Mouse (Mus musculus): ENCODE measurements at regions not wholly inside any gene's neighbourhood (a gene's known extent, or its start where the extent isn't known, plus 50 kb on each side); places are given as distances from the start of the nearest gene placed in this dataset.
A peak's percentile ranks its signal among the peaks of the same experiment; 100 is the strongest.

DNA sequence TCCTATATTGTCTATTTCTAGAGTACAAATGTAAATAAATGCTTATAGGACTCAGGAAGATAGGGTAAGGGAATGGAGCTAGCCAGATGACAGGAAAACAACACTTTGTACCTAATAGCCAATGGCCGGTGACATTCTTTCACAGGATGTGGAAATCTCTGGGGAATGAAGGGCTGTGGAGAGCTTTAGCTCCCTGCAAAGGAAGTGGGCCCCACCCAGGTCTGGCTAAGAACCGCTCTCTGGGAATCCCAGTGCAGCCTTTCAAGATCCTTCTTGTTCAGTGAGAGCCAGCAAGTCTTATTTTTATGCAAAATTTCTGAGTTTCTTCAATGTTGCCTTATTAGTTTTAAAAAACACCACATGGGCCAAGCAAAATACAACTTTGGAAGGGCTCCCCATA lies 54.7 kb upstream of the Pappa2 start:
- DNase-seq (ENCODE audit: low read depth, low spot score), result no peak

- no peak for DNase-seq (ENCODE audit: low read depth, low spot score)
These were observed 56.1 kb upstream of the Pappa2 start for GRCm38 (mm10) chr1:159036371-159036770.

DNA sequence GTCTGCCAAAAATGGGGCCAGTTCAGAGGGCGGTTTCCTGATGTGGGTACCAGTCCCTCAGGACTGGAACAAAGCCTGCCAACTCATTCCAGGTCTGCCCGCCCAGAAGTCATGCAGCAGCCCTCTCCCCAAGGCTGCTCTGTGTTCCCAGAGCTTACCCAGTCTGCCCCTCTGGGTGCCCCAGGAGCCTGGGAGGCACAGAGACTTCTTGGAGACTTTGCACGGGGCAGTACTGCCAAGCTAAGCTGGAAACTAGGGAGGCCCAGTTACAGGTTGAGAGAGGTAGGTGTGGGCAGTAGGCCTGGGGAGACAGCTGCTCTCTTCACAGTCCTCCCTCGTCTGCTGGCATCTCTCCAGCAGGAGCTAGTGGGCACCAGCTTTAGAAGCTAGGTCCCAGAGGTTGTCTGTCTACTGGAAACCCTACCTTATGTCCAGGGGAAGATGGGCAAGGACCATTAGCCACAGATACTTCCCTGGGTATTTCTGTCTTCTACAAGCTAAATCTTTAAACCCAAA lies 65.6 kb upstream of the Pappa2 start:
- no peak for DNase-seq (ENCODE audit: low read depth, low spot score)

GRCm38 (mm10) chr1:159065024-159065423 lies 84.7 kb upstream of the Pappa2 start:
- no peak for DNase-seq (ENCODE audit: low read depth, low spot score)

- DNase-seq (ENCODE audit: low read depth, low spot score), result no peak
These were observed 118.9 kb upstream of the Pappa2 start for GRCm38 (mm10) chr1:159099205-159099604.

GRCm38 (mm10) chr1:159122201-159122600 lies 109.9 kb upstream of the Cop1 start:
- DNase-seq (ENCODE audit: low read depth, low spot score), result no peak

DNA sequence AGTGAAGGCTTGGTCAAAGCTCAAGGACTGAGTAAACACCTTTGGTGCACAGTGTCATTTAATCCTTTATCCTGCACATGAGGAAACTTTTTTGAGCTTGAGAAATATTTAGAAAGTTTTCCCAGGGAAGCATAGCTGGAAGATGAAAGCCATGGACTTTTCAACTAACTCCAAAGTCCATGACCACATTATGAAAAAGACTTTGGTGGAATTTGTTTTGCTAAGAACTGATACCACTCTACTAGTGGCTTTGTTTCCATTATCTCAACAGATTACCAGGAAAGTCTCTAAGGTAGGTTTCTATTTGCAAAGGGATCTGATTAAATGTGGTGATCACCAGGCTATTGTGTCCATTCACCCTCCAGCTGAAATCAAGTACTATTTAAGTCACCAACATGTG lies 107.2 kb upstream of the Cop1 start:
- DNase-seq (ENCODE audit: low read depth, low spot score), result no peak

- DNase-seq (ENCODE audit: low read depth, low spot score), result peak; percentile 62
These were observed 96.8 kb upstream of the Cop1 start for GRCm38 (mm10) chr1:159135301-159135700.

- DNase-seq (ENCODE audit: low read depth, low spot score), result no peak
These were observed 84.2 kb upstream of the Cop1 start for GRCm38 (mm10) chr1:159147788-159148497.

DNA sequence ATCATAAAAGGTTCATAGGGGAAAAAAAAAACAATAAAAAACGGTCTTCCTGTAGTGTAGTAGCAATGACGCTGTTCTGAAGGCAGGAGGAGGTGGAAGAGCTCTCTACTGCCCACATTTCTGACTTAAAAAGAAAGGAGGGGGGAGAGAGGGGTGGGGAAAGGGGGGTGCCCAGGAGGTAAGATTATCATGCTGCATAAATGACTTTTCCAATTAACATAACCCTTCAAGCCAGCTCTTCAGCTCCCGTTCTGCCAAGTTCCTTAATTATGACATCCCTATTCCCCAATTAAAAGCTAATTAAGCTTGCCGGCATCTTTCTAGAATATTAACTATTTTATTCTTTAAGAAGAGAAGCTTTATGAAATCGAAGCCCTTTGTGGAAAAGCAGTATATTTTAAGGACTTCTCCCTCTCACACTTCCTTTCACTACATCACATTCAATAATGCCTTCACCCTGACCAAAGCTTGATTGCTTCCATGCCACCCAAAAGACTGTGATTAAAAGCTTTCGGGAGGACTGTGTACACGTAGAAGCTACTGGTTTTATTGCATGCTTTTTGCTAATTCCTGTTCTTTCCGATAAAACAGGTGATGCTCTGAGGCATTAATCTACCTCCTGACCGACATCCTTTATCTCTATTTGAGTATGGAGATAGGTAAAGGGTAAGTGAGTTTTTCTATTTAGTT lies 83.5 kb upstream of the Cop1 start:
- no peak for DNase-seq (ENCODE audit: low read depth, low spot score)

- DNase-seq (ENCODE audit: low read depth, low spot score), result no peak
These were observed 82.9 kb upstream of the Cop1 start for GRCm38 (mm10) chr1:159149207-159149606.

DNA sequence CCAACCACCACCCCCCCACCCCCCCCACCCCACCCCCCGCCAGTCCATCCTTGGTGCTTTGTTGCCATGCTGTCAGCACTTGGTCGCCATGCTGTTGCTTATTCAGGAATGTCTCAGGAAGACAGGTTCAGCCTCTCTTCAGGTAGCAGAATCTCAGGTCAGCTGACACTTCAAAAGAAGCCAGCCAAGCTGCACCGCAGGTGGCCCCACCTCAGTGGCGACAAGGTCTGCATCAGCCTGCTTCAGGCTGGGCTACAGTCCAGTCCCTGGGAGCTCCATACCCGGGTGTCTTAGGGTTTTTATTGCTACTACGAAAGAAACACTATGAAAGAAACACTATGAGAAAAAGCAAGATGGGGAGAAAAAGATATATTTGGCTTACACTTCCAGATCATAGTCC lies 82.4 kb upstream of the Cop1 start:
- no peak for DNase-seq (ENCODE audit: low read depth, low spot score)

DNA sequence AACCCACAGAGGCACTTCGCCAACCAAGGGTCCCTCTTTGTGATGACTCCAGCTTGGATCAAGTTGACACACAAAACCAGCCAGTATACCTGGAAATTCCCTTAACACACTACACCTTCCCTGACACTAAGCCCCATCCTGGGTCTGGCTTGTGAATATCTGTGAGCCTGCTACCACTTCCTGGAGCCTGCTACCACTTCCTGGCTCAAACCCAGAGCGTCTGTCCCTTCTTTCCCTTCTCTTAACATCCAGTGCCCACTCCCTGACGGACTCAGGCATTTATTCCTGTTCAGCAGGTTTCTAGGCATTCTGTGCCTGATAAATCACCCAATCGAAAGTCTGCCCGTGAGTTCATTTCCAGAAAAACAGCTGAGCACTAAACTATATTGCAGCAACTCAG lies 81.8 kb upstream of the Cop1 start:
- no peak for DNase-seq (ENCODE audit: low read depth, low spot score)

DNA sequence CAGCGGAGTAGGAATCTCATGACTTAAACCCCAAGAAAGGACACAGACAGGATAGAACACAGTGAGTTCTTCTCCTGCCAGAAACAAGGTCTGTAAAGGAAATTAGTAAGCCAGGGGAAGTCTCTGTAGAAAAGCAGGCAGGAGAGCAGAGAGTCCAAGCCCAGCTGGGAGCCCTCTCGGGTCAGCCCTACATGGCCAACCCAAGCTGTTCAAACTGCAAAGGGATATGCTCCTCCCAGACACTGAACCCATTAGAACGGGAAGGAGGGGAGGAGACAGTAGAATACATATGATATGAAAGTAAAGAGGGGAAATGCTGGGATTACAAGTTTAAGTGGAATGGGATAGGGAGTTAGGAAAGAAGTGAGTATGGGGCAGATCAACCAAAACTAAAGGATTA lies 75.7 kb upstream of the Cop1 start:
- DNase-seq (ENCODE audit: low read depth, low spot score), result no peak

GRCm38 (mm10) chr1:159160035-159160960 lies 71.8 kb upstream of the Cop1 start:
- DNase-seq (ENCODE audit: low read depth, low spot score), result no peak

DNA sequence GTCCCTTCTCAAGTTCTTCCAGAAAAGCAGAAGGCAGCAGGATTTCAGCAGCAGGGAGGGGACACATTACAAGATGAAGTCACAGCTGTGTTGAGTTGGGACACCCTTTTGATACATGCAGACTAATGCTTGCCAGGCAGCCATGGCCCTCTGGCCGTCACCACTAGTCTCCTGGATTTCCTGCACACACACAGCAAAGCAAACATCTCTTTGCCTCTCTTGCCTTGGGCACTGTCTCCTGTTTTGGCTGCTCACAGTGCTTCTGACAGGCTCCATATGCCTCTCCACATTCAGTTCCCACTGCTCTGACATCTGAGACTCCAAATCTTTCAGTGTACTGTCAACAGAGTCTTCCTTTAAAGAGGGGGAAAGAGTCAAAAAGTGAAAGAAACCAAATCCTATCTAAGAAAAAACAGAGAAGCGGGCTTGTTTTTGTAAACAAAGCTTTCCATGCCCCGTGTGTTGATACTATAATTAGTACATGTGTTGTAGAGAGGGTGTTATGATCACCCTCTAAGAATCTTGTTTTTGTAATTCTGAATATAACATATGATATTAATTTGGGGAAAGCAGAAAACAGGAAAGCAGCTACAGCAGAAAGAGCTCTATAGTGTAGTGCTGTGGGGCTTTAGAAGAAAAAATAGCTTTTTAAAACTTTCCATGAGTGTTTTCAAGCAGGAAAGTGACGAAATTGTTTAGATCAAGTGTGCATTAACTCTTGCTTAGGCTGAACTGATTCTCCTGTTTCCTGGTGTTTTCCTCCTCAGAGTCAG lies 68.8 kb upstream of the Cop1 start:
- no peak for DNase-seq (ENCODE audit: low read depth, low spot score)

- no peak for DNase-seq (ENCODE audit: low read depth, low spot score)
These were observed 50.1 kb upstream of the Cop1 start for GRCm38 (mm10) chr1:159182031-159182430.

Measured in retina, postnatal 7 days (tissue).